Mouse (Mus musculus) v-Abl transformed pro-B cells (cell line): ENCODE data around the gene Mblac1.

Experiments
- in situ Hi-C, 2 experiments: fragments of 400-800 bp; cut with MboI; formaldehyde crosslinking; loops; one replicate each; pipeline ENCODE4 v1.15.1; 2025; ENCODE audit not compliant: unreplicated experiment in 2 of 2

The Mblac1 gene

GRCm38 (mm10) chr5:138202086-138202485, 8.0 kb downstream of the Mblac1 start:
- in situ Hi-C loops = loop anchor here (25.0 kb wide), 2 partner anchors 215 to 435 kb away; partner anchors contain the start of gene Azgp1 (in 1 of the 2)

GRCm38 (mm10) chr5:138207253-138207652, 13.1 kb downstream of the Mblac1 start:
- in situ Hi-C loops = loop anchor here (25.0 kb wide), 2 partner anchors 220 to 430 kb away; partner anchors contain the start of gene Azgp1 (in 1 of the 2)

- in situ Hi-C loops = loop anchor here (25.0 kb wide), 2 partner anchors 221 to 429 kb away; partner anchors contain the start of gene Azgp1 (in 1 of the 2)
These were observed 13.8 kb downstream of the Mblac1 start for GRCm38 (mm10) chr5:138207873-138208272.

GRCm38 (mm10) chr5:138216632-138217031, 22.5 kb downstream of the Mblac1 start:
- in situ Hi-C loops = loop anchor here (25.0 kb wide), 2 partner anchors 229 to 421 kb away; partner anchors contain the start of gene Azgp1 (in 1 of the 2)

- in situ Hi-C loops = loop anchor here (5.0 to 25.0 kb wide), 7 partner anchors 225 to 417 kb away; partner anchors contain the start of genes Azgp1 (in 1 of the 2) and Zfp157 (in 1 of the 2)
These were observed 25.8 kb downstream of the Mblac1 start for GRCm38 (mm10) chr5:138219864-138220263.

GRCm38 (mm10) chr5:138222111-138222510, 28.0 kb downstream of the Mblac1 start:
- in situ Hi-C loops = loop anchor here (5.0 to 25.0 kb wide), 7 partner anchors 223 to 415 kb away; partner anchors contain the start of genes Azgp1 (in 1 of the 2) and Zfp157 (in 1 of the 2)

GRCm38 (mm10) chr5:138223287-138223686, 29.2 kb downstream of the Mblac1 start:
- in situ Hi-C loops = loop anchor here (5.0 to 25.0 kb wide), 7 partner anchors 222 to 414 kb away; partner anchors contain the start of genes Azgp1 (in 1 of the 2) and Zfp157 (in 1 of the 2)

- in situ Hi-C loops = loop anchor here in 1 of 2 experiments (10.0 kb wide), 2 partner anchors 219 to 249 kb away; partner anchors contain the start of gene Zfp157
These were observed 31.6 kb downstream of the Mblac1 start, which contains the start of gene Nxpe5 for GRCm38 (mm10) chr5:138225700-138226099. TSS of gene Nxpe5 (plus strand) at chr5:138225898.

GRCm38 (mm10) chr5:138226491-138226890, 32.4 kb downstream of the Mblac1 start:
- in situ Hi-C loops = loop anchor here in 1 of 2 experiments (10.0 kb wide), 2 partner anchors 218 to 248 kb away; partner anchors contain the start of gene Zfp157

- in situ Hi-C loops = loop anchor here in 1 of 2 experiments (10.0 kb wide), 2 partner anchors 217 to 247 kb away; partner anchors contain the start of gene Zfp157
These were observed 33.3 kb downstream of the Mblac1 start for GRCm38 (mm10) chr5:138227367-138227766.

- in situ Hi-C loops = loop anchor here in 1 of 2 experiments (10.0 kb wide), 2 partner anchors 217 to 247 kb away; partner anchors contain the start of gene Zfp157
These were observed 33.9 kb downstream of the Mblac1 start for GRCm38 (mm10) chr5:138228026-138228425.

GRCm38 (mm10) chr5:138229511-138229910, 35.4 kb downstream of the Mblac1 start:
- in situ Hi-C loops = loop anchor here in 1 of 2 experiments (10.0 kb wide), 2 partner anchors 215 to 245 kb away; partner anchors contain the start of gene Zfp157

GRCm38 (mm10) chr5:138233778-138234177, 39.7 kb downstream of the Mblac1 start:
- in situ Hi-C loops = no loop called here

GRCm38 (mm10) chr5:138234224-138234623, 40.1 kb downstream of the Mblac1 start:
- in situ Hi-C loops = no loop called here

- in situ Hi-C loops = no loop called here
These were observed 47.4 kb downstream of the Mblac1 start for GRCm38 (mm10) chr5:138241511-138241910.
